Mouse (Mus musculus) small intestine, adult 2 months (tissue): ENCODE data around the gene Chrna3.

ENCODE experiments used
- CTCF ChIP-seq: fragments of 200-500 bp; IDR thresholded peaks from 2 replicates; pipeline ENCODE4 v1.5.1; 2012; ENCODE audit warnings: low read depth, mild to moderate bottlenecking, control low read depth, inconsistent platforms, low read length, moderate library complexity, mixed read lengths; ENCODE audit not compliant: insufficient replicate concordance, insufficient read length; ENCODE audit errors: extremely low read depth
- POLR2A ChIP-seq: fragments of 200-500 bp; IDR thresholded peaks from 2 replicates; pipeline ENCODE4 v1.6.1; 2012; ENCODE audit warnings: low read depth, mild to moderate bottlenecking, control low read depth, inconsistent platforms, low read length, moderate library complexity

DNA sequence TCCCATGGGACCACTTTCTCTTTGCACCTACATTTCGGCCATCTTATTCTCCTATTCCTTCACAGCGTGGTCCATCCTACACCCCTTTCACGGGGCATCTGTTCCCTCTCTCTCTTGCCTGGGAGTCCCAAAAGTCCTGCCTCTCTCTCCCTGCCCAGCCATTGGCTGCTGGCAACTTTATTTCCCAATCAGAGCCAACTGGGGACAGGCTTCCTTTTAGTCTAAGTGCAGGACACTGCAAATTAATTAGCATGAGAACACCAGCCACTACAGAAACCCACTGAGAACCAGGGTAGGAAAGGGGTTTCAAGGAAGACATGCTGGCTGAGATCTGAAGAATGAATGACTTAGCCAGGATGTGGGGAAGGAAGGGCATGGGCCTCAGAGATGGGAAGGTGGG lies 32.0 kb downstream of the Chrna3 start:
- TF ChIP-seq CTCF (no peak), POLR2A (no peak)
